Mouse (Mus musculus) liver, embryonic 11.5 days (tissue): ENCODE data around the gene Cltc. TPM values are rescaled to one million over a fixed set of nuclear protein-coding genes. Genes with fewer than 3 reads are reported as not detected.
"Not testable (repeated sequence)": the region's sequence is repeated elsewhere in the genome, so short reads cannot be mapped to it uniquely, and the experiment has no call there.

Source experiments
- ATAC-seq: fragments of 200-750 bp; cut with Nextera tagmentation; replicated peaks from 2 replicates; pipeline ENCODE4 v1.8.0; 2017; ENCODE audit warnings: moderate number of reproducible peaks, mild to moderate bottlenecking, moderate TSS enrichment, moderate library complexity; ENCODE audit not compliant: low FRiP score
- DNase-seq: peaks from one replicate; pipeline ENCODE4 v3.0.0-alpha.2; 2017; ENCODE audit warnings: low spot score
- H3K27ac ChIP-seq: fragments of 300-500 bp; sonication (generic); 2 replicates; pipeline ENCODE4 v1.5.1; 2014; ENCODE audit warnings: mild to moderate bottlenecking, low read depth, low read length, control low read depth
- H3K27me3 ChIP-seq: fragments of 300-500 bp; sonication (generic); replicated peaks from 2 replicates; pipeline ENCODE4 v1.6.1; 2014; ENCODE audit warnings: low read length, mixed read lengths; ENCODE audit not compliant: control insufficient read depth, insufficient read depth
- H3K36me3 ChIP-seq: fragments of 300-500 bp; sonication (generic); 2 replicates; pipeline ENCODE4 v1.6.1; 2014; ENCODE audit warnings: mild to moderate bottlenecking, low read length, moderate library complexity, mixed read lengths; ENCODE audit not compliant: control insufficient read depth, insufficient read depth
- H3K4me1 ChIP-seq: fragments of 300-500 bp; sonication (generic); replicated peaks from 2 replicates; pipeline ENCODE4 v1.6.1; 2014; ENCODE audit warnings: low read length, mixed read lengths; ENCODE audit not compliant: control insufficient read depth, insufficient read depth
- H3K4me2 ChIP-seq: fragments of 300-500 bp; sonication (generic); 2 replicates; pipeline ENCODE4 v1.6.1; 2014; ENCODE audit warnings: mild to moderate bottlenecking, control low read depth, moderate library complexity
- H3K4me3 ChIP-seq: fragments of 300-500 bp; sonication (generic); 2 replicates; pipeline ENCODE4 v1.5.1; 2014; ENCODE audit warnings: low read depth, low read length, control low read depth
- H3K9ac ChIP-seq: fragments of 300-500 bp; sonication (generic); 2 replicates; pipeline ENCODE4 v1.6.1; 2014; ENCODE audit warnings: low read depth, low read length, control low read depth
- H3K9me3 ChIP-seq: fragments of 300-500 bp; sonication (generic); 2 replicates; pipeline ENCODE4 v1.6.1; 2016; ENCODE audit warnings: low read length, inconsistent platforms, mixed read lengths; ENCODE audit not compliant: control insufficient read depth
- WGBS: fragments of 180-500 bp; shearing (Covaris S2); extraction: QIAGEN DNeasy Blood & Tissue Kit; methylation state at CpG from one replicate; pipeline ENCODE4 v1.1.7; 2014; 5-methylcytosine and 5-hydroxymethylcytosine counted together
- polyA plus RNA-seq: library from polyadenylated mRNA; unstranded; fragments of >200 nt; fragmentation: Nextera tagmentation; extraction: Ambion mirVana; gene quantifications from 2 replicates; pipeline ENCODE4 v1.2.1, GENCODE M21; 2014

The Cltc gene
- polyA plus RNA-seq = 157 and 185 TPM in 2 replicates

DNA sequence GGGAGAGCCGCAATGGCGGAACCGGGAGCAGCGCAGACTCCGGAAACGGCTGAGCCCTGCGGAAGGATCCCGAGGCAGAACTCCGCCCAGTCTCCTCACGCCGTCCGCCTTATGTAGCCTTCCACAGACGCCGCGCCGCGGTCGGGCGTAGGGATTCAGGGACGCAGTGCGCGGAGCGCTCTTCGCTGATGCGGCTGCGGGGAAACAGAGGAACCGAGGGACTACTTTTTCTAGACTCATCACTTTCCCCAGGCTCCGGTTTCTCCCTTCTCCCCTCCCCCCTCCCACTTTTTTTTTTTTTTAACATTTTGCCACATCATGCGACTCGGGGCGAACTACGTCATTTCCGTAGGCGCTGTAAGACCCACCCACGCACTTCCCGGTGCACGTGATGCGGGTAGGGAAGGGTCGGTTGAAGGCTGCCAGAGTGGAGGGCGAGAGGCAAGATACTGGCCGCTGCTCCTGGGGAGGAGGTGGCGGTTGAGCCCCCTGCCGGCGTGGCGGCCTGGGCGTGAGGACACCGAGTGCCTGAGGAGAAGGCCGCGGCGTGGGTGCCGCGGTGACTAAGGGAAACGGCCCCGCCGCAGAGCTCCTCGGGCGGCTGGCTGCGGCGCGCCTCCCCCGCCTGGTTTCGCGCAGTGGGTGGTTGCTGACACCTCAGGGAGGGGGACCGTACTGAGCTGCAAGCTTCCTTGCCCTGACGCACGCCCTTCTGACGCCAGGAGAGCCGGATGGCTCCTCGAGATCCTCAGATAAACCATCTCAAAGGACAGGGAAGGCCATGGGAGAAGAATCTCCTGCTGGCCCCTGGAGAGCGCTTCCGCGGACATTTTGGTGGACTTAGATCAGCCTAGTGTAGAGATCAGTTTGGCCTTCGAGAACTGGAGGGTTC, at the start of gene Cltc:
TSS of gene Cltc (minus strand) at position 86 of the 892 bp plus-strand sequence.
- peak within 1 kb of the TSS; percentile 76 for H3K4me2 ChIP-seq
- peak; percentile 95 for DNase-seq
- H3K4me3 ChIP-seq = peak within 1 kb of the TSS; percentile 92
- H3K4me1 ChIP-seq = peaks cover 36% of the 10 kb centered on the region
- H3K27ac ChIP-seq = peak within 1 kb of the TSS; percentile 96
- ATAC-seq = peak; percentile 88
- peaks cover 8% of the 10 kb centered on the region; the same call in 1 of the 2 replicates for H3K36me3 ChIP-seq
- no peaks in the 10 kb centered on the region for H3K27me3 ChIP-seq
- peak within 1 kb of the TSS; percentile 99 for H3K9ac ChIP-seq
- WGBS = under 1% methylated on average over 73 of the region's 73 CpGs
- no peaks in the 10 kb centered on the region for H3K9me3 ChIP-seq

DNA sequence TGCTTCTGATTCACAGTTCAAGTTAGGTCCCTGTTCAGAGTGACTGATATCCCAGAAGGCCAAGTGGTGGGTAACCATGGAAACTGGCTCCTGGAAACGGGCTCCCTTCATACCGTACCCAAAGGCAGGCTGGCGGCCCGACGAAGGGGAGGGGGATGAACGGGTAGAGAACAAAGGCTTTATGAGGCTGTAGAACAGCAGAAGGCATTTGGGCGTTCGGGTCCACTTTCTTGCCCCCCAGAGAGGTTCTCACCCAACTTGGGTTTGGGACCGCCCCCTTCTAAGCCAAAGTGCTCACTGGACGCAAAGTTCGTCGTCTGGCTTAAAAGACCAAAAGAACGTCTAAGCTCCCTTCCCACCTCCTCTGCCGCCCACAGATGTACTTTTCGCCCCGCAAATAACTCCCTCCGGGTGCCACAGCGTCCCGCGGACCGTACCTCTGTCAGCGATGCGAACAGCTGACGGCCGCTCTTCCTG, 49.7 kb upstream of the Cltc start:
- H3K4me2 ChIP-seq = peak overlapping the region; percentile 68
- peak overlapping the region; percentile 40 for H3K27ac ChIP-seq
- WGBS = under 1% methylated on average over 25 of the region's 25 CpGs
- no peaks in the 10 kb centered on the region for H3K36me3 ChIP-seq
- peak; percentile 71 for ATAC-seq
- H3K4me3 ChIP-seq = peak overlapping the region; percentile 89
- H3K27me3 ChIP-seq = no peaks in the 10 kb centered on the region
- peak; percentile 64 for DNase-seq
- H3K4me1 ChIP-seq = no peaks in the 10 kb centered on the region
- peak overlapping the region; percentile 65 for H3K9ac ChIP-seq
- no peaks in the 10 kb centered on the region for H3K9me3 ChIP-seq

- Histone ChIP-seq H3K27me3 (no peaks in the 10 kb centered on the region), H3K9me3 (no peaks in the 10 kb centered on the region), H3K4me2 (no peak overlapping the region), H3K9ac (no peak overlapping the region), H3K4me1 (no peaks in the 10 kb centered on the region), H3K4me3 (no peak overlapping the region), H3K36me3 (no peaks in the 10 kb centered on the region; the same call in 1 of the 2 replicates), H3K27ac (no peak overlapping the region)
- ATAC-seq (no peak), DNase-seq (no peak)
- WGBS = 80% methylated on average over 1 of the region's 1 CpGs
These were observed 36.8 kb upstream of the Cltc start for GRCm38 (mm10) chr11:86794161-86794560.

DNA sequence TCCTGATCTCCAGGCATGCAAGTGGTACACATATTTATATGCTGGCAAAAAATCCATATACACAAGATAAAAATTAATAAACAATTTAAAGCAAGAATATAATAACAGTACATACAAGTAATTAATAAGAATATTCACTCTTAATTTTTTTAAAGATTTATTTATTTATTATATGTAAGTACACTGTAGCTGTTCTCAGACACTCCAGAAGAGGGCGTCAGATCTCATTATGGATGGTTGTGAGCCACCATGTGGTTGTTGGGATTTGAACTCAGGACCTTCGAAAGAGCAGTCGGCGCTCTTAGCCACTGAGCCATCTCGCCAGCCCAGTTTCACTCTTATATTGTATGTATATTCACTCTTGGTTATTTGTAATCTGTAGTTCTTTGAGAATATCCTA, 30.1 kb upstream of the Cltc start:
- ATAC-seq = not testable (repeated sequence)

DNA sequence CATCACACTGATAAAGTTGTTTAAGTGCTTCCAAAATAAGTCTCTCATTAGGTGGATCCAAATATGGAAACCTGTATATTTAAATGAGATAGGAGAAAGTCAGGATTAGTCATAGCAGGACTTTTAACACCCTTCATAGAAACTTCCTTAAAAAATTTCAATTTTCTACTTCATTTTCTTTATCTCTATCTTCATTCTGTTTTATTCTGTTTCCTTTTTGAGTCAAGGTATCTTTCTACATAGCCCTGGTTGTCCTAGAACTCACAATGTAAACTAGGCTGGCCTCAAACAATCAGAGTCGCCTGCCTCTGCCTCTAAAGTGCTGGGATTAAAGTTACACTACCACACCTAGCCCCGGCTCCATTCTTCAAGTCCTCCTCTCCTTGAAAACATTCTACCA, 28.4 kb upstream of the Cltc start:
- Histone ChIP-seq H3K9ac (no peak overlapping the region), H3K4me1 (no peaks in the 10 kb centered on the region), H3K27ac (no peak overlapping the region), H3K4me2 (no peak overlapping the region), H3K36me3 (peaks cover 2% of the 10 kb centered on the region), H3K4me3 (no peak overlapping the region), H3K9me3 (no peaks in the 10 kb centered on the region), H3K27me3 (no peaks in the 10 kb centered on the region)
- ATAC-seq (no peak), DNase-seq (no peak)
- 87% methylated on average over 2 of the region's 2 CpGs for WGBS

More for the DNA sequence above, 30.1 kb upstream of the Cltc start:
- H3K4me3 ChIP-seq, H3K36me3 ChIP-seq, H3K4me1 ChIP-seq, H3K4me2 ChIP-seq, H3K27ac ChIP-seq, H3K9me3 ChIP-seq, H3K9ac ChIP-seq, DNase-seq, H3K27me3 ChIP-seq: not testable (repeated sequence)
- 90% methylated on average over 5 of the region's 5 CpGs for WGBS

DNA sequence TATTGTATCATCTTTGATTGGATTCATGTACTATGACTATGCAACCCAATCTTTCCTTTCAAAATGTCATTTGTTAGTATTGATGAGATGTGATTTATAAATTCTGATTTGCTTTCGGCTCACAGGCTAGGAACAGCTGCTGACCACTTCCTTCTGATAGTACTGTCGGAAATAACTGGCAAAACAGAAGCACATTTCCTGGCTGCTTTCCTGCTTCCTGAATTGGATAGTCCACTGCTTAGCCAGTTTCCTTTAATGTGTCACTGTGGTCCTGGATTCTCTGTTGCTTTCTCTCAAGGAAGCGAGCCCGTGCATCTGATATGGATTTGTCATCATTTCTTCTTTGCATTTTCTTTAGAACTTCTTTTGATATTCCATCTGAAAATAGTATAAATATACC, 12.5 kb upstream of the Cltc start:
- 73% methylated on average over 4 of the region's 4 CpGs for WGBS
- H3K36me3 ChIP-seq = peaks cover 8% of the 10 kb centered on the region; the same call in 1 of the 2 replicates
- ATAC-seq = no peak
- H3K4me3 ChIP-seq = no peak overlapping the region
- H3K9ac ChIP-seq = no peak overlapping the region
- no peaks in the 10 kb centered on the region for H3K9me3 ChIP-seq
- no peak overlapping the region for H3K4me2 ChIP-seq
- no peaks in the 10 kb centered on the region for H3K4me1 ChIP-seq
- H3K27ac ChIP-seq = no peak overlapping the region
- DNase-seq = no peak
- no peaks in the 10 kb centered on the region for H3K27me3 ChIP-seq

DNA sequence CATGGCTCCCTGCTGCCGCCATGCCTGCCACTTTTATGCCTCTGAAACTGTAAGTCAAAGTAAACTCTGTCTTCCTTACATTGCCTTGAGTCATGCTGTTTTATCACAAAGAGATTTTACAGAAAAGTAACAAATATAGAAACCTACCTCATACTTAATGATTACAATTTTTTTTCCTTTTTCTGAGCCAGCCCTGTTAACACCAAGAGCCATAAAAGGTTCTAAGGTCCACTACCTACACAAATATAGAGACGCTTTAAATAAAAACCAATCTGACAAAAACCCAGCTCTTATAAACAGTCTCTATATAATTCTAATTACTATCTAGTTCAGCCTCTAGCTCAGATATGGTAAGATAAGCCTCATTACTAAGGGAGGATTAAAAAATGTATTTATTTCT, 7.1 kb upstream of the Cltc start:
- ATAC-seq = no peak
- H3K27me3 ChIP-seq = no peaks in the 10 kb centered on the region
- H3K4me2 ChIP-seq = no peak overlapping the region
- no peak for DNase-seq
- no peaks in the 10 kb centered on the region for H3K36me3 ChIP-seq
- 92% methylated on average over 2 of the region's 2 CpGs for WGBS
- no peak overlapping the region for H3K9ac ChIP-seq
- peaks cover 5% of the 10 kb centered on the region; the same call in 1 of the 2 replicates for H3K4me1 ChIP-seq
- H3K27ac ChIP-seq = no peak overlapping the region
- no peak overlapping the region for H3K4me3 ChIP-seq
- no peaks in the 10 kb centered on the region for H3K9me3 ChIP-seq

- not testable (repeated sequence) for H3K4me2 ChIP-seq, H3K9ac ChIP-seq, H3K27me3 ChIP-seq, H3K36me3 ChIP-seq, H3K9me3 ChIP-seq, H3K27ac ChIP-seq, DNase-seq, H3K4me3 ChIP-seq, ATAC-seq
- H3K4me1 ChIP-seq = peaks cover 14% of the 10 kb centered on the region; the same call in 1 of the 2 replicates
- WGBS = 94% methylated on average over 11 of the region's 11 CpGs
These were observed 5.8 kb upstream of the Cltc start for GRCm38 (mm10) chr11:86763127-86763526.
